Mouse (Mus musculus): ENCODE data around the gene Cenpp. TPM values are rescaled to one million over a fixed set of nuclear protein-coding genes. Genes with fewer than 3 reads are reported as not detected.
A peak's percentile ranks its signal among the peaks of the same experiment; 100 is the strongest.

Gene Cenpp
- total RNA-seq, 2 experiments from 2014 or later = 43.8 to 44.6 TPM

- no peak for ATAC-seq (replicated peaks; ENCODE audit: low FRiP score, low TSS enrichment, poor library complexity, severe bottlenecking)
Measured at GRCm38 (mm10) chr13:49470806-49471205, 181.8 kb downstream of the Cenpp start.

DNA sequence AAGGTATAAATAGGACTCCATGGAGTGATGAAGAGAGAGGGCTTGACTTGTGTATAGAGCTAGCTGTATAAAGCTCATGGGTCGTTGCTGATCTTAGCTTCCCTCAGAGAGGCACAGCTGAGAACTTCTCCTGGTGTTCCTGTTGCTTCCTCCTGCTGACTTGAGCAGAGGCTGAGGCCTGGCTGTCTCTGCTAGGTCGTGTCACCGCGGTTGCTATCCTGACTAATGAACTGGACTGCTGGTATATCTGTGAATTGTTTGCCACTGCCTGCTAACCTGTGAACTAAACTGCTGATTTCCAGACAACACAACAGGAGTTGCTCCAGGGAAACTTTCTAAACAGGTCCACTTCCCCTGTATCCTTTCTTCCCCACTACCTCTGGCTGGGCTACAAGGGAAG is 182.3 kb downstream of the Cenpp start:
- ATAC-seq (replicated peaks; ENCODE audit: low FRiP score, low TSS enrichment, poor library complexity, severe bottlenecking) = no peak

DNA sequence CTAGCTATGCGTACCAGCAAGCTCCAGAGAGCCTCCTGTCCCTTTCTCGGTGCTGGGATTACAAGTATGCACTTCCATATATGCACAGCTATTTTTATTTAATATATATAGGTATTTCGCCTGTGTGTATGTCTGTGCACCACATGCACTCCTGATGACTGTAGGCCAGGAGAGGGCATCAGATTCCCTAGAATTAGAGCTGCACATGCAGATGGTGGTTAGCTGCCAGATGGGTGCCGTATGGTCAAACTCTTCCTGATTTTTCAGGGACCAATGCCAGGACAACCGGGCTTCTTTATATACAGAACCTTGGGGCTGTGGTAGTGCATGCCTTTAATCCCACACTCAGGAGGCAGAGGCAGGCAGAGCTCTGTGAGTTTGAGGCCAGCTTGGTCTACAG is 183.6 kb downstream of the Cenpp start:
- no peak for ATAC-seq (replicated peaks; ENCODE audit: low FRiP score, low TSS enrichment, poor library complexity, severe bottlenecking)

- ATAC-seq (replicated peaks; ENCODE audit: low FRiP score, low TSS enrichment, poor library complexity, severe bottlenecking) = no peak
Measured at GRCm38 (mm10) chr13:49467585-49467984, 185.0 kb downstream of the Cenpp start.

- ATAC-seq (replicated peaks; ENCODE audit: low FRiP score, low TSS enrichment, poor library complexity, severe bottlenecking) = no peak
Measured at GRCm38 (mm10) chr13:49466393-49467075, 186.1 kb downstream of the Cenpp start.

GRCm38 (mm10) chr13:49465875-49466274 is 186.7 kb downstream of the Cenpp start:
- peak; percentile 88 for ATAC-seq (replicated peaks; ENCODE audit: low FRiP score, low TSS enrichment, poor library complexity, severe bottlenecking)

DNA sequence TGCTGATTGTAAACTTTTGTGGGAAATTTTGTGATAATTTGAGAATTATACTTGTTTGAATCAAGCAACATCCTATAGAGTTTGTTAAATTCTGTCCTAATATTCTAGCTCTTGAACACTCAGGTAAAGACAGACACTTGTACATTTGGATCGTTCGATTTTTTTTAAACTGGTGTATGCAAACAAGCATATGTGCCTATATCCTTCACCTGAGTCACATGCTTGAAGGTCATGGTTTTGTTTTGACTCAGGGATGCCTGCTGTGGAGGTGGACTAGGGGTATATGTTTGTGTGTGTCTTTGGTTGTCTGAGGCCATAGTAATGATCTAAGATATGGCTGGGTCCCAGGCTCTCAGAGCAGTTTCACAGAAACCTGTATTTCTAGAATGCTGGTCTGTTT is 189.7 kb downstream of the Cenpp start:
- no peak for ATAC-seq (replicated peaks; ENCODE audit: low FRiP score, low TSS enrichment, poor library complexity, severe bottlenecking)

DNA sequence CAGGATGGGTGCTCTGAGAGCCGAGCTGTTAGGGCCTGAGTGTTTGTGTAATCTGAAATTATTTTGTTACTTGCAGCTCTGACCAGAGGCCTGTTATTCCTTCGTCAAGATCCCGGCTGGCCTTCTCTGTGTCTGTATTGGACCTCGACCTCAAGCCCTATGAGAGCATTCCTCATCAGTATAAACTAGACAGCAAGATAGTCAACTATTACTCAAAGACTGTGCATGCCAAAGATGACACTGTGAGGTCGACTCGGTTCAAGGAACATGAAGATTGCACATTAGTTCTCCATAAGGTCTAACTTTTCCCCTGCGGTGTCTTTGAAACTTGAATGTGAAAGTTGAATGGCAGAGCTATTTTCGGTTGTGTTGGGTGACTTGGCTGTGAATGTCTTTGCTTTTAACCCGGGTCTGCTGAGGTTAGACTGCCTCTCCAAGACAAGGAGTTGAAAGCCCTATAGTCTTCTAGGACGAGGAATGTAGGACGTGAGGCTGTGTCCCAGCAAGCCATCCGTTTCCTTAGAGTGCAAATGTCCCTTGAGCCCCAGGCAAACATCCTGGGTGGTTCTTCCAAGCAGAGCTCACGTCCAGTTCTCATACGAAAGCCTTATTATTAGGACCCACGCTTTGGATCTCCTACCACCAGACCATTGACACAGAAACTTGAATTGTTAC is 191.0 kb downstream of the Cenpp start:
- ATAC-seq (replicated peaks; ENCODE audit: low FRiP score, low TSS enrichment, poor library complexity, severe bottlenecking) = no peak

DNA sequence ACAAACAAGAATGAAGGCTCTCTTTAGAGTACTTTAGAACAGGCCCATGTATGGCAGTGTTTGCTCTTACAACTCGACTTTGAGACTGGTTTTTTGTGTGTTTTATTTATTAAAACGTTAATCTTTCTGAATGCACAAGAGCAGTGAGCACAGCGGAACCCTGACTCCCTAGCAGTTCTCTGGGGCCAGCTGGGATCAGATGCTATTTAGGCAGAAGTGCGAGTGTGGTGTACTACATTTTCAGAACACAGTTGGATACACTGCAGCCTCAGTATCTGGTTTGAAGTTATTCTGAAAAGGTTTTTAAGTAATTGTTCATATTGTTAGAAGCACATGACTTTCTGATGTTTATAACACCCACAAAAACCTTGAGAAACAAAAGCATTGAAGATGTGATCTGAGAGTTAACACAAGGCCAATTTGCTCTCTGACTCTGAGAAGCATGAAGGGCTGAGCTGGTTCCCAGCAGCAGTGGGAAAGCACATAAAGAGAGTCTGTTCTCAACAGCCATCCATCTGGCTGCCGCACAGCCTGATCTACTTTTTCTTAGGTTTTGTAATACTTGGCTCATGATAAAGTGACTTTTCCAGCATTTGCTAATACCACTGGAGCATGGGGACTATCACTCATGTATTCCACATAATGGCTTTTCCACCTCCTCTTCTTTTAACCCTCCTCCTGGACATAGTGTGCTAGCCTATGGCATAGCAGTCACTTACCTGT is 191.7 kb downstream of the Cenpp start:
- ATAC-seq (replicated peaks; ENCODE audit: low FRiP score, low TSS enrichment, poor library complexity, severe bottlenecking) = no peak

DNA sequence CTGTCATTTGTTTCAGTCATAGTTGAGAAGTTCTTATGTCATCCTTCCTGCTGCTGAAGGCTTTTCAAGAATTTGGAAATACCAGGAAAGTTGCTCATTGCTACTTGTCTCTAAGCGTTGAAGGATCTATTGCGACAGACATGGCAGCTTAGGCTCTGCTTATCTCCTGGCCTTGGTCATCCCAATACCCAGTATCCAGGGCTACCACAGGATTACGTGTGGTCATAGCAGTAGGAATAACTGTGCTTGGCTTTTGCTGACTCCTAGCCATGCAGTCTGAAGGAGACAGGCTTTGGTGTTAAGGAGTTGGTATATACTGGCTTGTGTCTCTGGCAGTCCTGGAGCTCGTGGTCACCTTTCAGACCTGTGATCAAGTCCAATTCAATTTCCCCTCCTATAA is 192.3 kb downstream of the Cenpp start:
- ATAC-seq (replicated peaks; ENCODE audit: low FRiP score, low TSS enrichment, poor library complexity, severe bottlenecking) = no peak

GRCm38 (mm10) chr13:49449318-49449749 is 203.3 kb downstream of the Cenpp start:
- ATAC-seq (replicated peaks; ENCODE audit: low FRiP score, low TSS enrichment, poor library complexity, severe bottlenecking) = peak; percentile 87

DNA sequence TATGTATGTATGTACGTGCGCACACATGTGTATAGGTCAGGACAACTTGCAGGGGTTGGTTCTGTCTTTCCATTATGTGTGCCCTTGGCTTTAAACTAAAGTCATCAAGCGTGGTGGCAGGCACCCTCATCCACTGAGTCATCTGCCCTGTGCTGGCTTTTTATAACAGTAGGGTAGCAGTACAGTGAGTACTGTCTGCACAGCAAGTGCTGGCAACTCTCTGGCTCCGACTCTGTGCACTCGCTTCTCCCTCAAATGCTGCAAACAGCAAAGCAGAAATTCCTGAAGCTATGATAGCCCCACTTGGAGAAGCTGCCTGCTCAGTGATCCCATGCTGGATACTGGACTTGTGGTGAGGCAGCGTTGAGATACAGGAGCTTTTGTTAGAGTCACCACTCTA is 208.1 kb downstream of the Cenpp start:
- no peak for ATAC-seq (replicated peaks; ENCODE audit: low FRiP score, low TSS enrichment, poor library complexity, severe bottlenecking)

DNA sequence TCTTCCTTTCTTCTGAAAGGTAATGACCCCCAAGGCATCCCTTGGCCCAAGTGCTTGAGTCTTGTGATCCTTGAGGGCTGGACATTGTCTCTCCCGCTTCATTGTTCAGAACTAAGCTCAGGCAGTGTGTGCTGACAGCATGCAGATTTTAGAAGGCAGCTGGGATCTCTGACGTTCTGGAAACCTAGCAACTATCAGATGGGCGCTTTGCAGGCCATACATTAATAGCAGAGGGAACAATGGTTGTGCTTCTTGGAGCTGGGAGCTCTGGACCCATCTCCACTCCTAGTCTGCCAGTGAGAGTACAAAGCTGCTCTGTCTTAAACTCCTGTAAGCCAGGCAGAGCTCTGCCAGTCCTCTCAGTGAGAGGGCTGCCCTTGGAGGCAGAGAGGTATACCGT is 216.4 kb downstream of the Cenpp start:
- ATAC-seq (replicated peaks; ENCODE audit: low FRiP score, low TSS enrichment, poor library complexity, severe bottlenecking) = no peak

GRCm38 (mm10) chr13:49435745-49436144 is 216.8 kb downstream of the Cenpp start:
- no peak for ATAC-seq (replicated peaks; ENCODE audit: low FRiP score, low TSS enrichment, poor library complexity, severe bottlenecking)

DNA sequence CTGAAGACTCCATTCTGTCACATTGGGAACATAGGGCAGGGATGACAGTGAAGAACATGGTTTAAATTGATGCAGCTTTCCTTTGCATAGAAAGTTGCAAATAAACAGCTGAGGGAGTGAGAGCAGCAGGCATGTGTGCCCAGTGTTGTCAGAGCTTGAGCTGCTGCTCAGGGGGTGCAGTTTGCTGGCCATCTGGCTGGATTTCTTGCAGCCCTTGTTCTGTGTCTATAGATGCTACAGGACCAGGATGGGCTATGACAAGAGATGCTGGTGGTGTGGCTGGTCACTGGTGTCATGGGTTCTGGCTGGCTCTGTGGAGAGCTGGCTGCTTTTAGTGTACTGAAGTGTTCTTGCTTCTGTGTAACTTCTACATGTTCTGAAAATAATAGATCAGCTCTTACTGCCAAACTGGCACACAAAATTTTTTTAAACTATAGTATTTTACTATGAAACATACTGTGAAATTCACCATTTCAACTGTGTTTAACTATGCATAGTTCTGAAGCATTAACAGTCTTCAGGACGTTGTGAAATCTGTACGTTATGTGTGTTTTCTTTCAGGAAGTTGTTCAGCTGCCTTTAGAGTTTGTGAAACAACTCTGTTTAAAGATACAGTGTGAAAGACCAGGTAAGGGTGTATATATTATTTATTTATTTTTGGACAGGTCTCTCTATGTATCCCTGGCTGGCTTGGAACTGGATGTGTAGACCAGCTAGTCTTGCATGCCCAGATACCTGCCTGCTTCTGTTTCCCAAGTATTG is 219.1 kb downstream of the Cenpp start:
- no peak for ATAC-seq (replicated peaks; ENCODE audit: low FRiP score, low TSS enrichment, poor library complexity, severe bottlenecking)

DNA sequence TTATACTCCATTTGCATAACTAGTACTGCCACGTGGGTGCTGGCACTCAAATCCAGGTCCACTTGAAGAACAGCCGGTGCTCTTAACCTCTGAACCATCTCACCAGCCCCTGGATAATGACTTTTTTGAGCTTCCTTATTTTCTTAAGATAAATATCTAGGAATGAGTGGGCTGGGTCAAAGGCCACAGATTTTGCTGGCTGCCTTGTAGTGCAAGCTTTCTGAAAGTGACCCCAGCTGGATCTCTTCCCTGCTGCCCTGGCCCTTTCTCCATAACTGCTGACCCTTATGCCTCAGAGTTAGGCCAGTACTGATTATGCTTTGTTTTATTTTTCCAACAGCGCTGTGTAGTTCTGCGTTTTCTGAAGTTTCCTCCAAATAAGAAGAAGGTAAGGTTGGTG is 222.1 kb downstream of the Cenpp start:
- no peak for ATAC-seq (replicated peaks; ENCODE audit: low FRiP score, low TSS enrichment, poor library complexity, severe bottlenecking)

DNA sequence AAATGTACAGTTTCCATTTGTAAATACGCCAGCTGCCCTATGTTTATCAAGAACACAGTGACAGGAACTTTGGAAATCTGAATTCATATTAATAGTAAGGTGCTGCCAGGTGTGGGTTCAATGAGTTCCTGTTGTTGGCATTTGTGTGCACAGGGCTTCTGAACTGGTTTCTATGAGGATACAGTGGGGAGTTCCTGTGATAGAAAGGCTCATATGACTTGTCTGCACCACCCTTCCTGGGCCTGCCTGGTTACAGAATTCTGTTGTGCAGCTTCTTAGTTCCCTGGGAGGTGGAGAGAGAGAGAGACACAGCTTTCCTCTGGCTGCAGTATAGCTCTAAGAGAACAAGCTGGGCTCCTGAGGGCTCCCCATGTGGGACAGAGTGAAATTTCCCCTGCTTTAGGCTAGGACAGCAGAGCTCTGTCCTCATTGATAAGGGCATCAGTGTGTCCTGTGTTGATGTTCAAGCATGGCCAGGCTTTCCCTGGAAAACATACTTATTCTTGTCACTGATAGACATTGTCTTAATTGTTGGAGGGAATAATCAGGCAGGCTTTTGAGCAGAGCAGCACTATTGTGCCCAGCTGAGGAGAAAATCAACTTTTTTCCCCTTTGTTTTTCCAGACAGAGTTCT is 224.4 kb downstream of the Cenpp start:
- no peak for ATAC-seq (replicated peaks; ENCODE audit: low FRiP score, low TSS enrichment, poor library complexity, severe bottlenecking)

- ATAC-seq (replicated peaks; ENCODE audit: low FRiP score, low TSS enrichment, poor library complexity, severe bottlenecking) = no peak
Measured at GRCm38 (mm10) chr13:49426736-49427135, 225.8 kb downstream of the Cenpp start.

DNA sequence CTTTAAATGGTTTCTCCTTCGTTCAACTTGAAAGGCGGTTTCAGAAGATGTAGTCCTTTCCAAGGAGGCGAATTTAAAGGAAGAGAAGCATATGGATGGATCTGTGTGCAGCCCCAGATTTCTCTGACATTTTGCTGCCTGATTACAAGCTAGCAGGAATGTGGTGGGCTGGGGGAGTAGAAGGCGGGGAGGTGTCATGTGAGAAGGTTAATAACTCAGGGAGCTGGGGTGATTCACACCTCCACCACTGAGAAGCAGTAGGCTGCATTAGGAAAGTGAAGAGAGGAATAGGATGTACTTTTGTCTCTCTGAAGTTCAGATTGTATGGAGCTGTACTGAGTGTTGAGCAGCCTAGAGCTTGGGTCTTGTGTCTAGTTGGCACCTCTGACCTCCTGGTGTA is 230.6 kb downstream of the Cenpp start:
- ATAC-seq (replicated peaks; ENCODE audit: low FRiP score, low TSS enrichment, poor library complexity, severe bottlenecking) = no peak

- peak; percentile 48 for ATAC-seq (replicated peaks; ENCODE audit: low FRiP score, low TSS enrichment, poor library complexity, severe bottlenecking)
Measured at GRCm38 (mm10) chr13:49421606-49421917, 231.0 kb downstream of the Cenpp start.

All from megakaryocyte-erythroid progenitor cell, adult 5-6 weeks (primary cell).